Mouse (Mus musculus) heart, postnatal 0 days (tissue): ENCODE measurements around the gene Fmo5.

Source experiments
- CTCF ChIP-seq: IDR thresholded peaks from 2 replicates; pipeline ENCODE4 v1.5.1; 2016; ENCODE audit warnings: antibody characterized with exemption, control low read depth, low read depth
- EP300 ChIP-seq: IDR thresholded peaks from 2 replicates; pipeline ENCODE4 v1.6.1; 2016; ENCODE audit warnings: antibody characterized with exemption, low read depth

DNA sequence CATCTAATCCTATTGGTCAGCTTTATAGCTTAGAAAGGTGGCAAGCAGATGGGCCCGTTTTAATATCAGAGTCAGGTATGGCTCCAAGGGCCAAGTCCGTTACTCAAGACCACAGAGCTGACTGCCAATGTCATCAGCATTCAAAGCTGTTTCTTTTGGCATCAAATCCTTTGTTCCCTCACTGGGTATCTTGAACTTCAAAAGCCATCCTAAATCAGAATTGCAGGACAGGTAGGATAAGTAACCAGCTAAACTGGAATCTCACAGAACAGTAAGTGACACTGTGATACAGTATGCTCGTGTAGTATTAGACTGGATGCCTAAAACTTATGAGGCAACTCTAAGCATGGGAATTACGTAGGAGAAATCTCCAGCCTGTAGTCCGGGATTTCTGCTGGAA lies 35.5 kb upstream of the Fmo5 start:
- TF ChIP-seq CTCF (no peak), EP300 (no peak)
